Mouse (Mus musculus): ENCODE measurements around the gene Rhof. TPM values are rescaled to one million over a fixed set of nuclear protein-coding genes. Genes with fewer than 3 reads are reported as not detected.

Rhof gene
- polyA plus RNA-seq, 2 experiments: 1.8 to 2.5 TPM

DNA sequence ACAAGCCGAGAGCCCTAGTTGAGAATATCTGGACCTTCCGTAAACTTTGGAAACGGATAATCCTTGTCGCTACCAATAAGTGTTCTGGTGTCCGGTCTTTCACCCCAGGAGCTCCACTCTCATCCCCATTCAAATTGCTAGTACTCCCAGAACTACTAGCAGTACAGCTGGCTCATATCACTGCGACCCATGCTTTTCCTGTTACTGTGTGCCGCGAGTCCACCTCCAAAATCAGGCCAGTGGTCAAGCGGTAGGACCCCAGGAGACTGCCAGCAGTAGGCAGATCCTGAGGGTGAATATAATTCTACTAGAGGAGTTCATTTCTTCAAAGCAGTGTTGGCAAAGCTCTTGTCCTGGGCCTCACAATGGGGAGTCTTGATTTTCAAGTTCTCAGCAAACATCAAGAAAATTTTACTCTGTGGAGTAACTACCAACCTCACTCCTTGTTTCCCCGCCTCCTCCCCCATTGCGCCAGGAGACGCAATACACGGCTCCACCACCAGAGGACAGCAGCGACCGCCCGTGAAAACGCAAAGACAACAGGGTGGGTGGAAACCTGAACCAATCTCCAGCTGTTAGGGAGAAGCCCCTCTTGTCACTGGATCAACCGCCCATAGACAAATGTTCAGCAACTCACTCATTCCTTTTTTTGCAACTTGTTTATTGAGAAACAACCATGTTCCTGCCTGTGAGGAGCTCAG, 741 bp upstream of the Rhof start:
- DNase-seq (ENCODE audit: low read depth in 3 of 3, low spot score in 3 of 3) (no peak), ATAC-seq (ENCODE audit: insufficient read depth) (no peak)
- peaks cover 14% of the 10 kb centered on the region for H3K36me3 ChIP-seq (replicated peaks; ENCODE audit: control insufficient read depth, insufficient read depth, low read depth)
- TF ChIP-seq CTCF (IDR thresholded peaks at IDR 0.05; ENCODE audit: low read depth) (peak; percentile 100), EP300 (IDR thresholded peaks at IDR 0.05; ENCODE audit: low read depth) (peak; percentile 32; the same call in 1 of the 2 replicates)
- peak overlapping the region; percentile 90 for H3K4me2 ChIP-seq (ENCODE audit: low read depth)
- H3K27ac ChIP-seq: peak overlapping the region; percentile 62
- no peaks in the 10 kb centered on the region for H3K27me3 ChIP-seq (ENCODE audit: control insufficient read depth, insufficient read depth, low read length)
- no peaks in the 10 kb centered on the region for H3K9me3 ChIP-seq (ENCODE audit: control insufficient read depth, low read length)
- no peak overlapping the region for H3K9ac ChIP-seq (replicated peaks)
- 16% methylated on average over 18 of the region's 18 CpGs for WGBS (ENCODE audit: insufficient replicate concordance)
- peaks cover 39 to 57% of the 10 kb centered on the region in 2 experiments for H3K4me1 ChIP-seq (replicated peaks; ENCODE audit: control insufficient read depth in 2 of 2, insufficient read depth in 2 of 2, low read length in 1 of 2)
- peak overlapping the region in 1 of 2 experiments; percentile 59; a peak in 2 of 4 replicates for H3K4me3 ChIP-seq (ENCODE audit: insufficient read depth in 1 of 2, low read depth in 2 of 2, low read length in 2 of 2)

DNA sequence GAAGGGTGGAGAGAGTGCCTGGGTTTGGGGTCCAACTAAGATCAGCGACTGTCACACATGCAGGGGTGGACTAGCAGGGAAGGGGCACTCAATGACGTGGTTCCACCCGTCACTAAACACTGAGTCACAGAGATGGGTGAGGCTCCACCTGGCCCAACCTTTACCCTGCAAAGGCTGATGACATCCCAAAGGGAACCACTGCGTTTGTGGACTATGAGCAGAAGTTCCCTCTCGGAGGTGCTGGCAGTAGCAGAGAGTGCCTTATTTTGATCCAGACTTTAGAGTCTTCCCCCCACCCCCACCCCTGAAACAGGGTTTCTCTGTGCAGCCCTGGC, 1.7 kb downstream of the Rhof start:
- DNase-seq (ENCODE audit: low read depth in 3 of 3, low spot score in 3 of 3): no peak
- WGBS (ENCODE audit: insufficient replicate concordance): 61% methylated on average over 5 of the region's 5 CpGs
- H3K9me3 ChIP-seq (ENCODE audit: control insufficient read depth, low read length): no peaks in the 10 kb centered on the region
- peaks cover 14% of the 10 kb centered on the region for H3K36me3 ChIP-seq (replicated peaks; ENCODE audit: control insufficient read depth, insufficient read depth, low read depth)
- no peak overlapping the region for H3K27ac ChIP-seq
- no peak overlapping the region for H3K4me2 ChIP-seq (ENCODE audit: low read depth)
- ATAC-seq (ENCODE audit: insufficient read depth): no peak
- peaks cover 25 to 45% of the 10 kb centered on the region in 2 experiments for H3K4me1 ChIP-seq (replicated peaks; ENCODE audit: control insufficient read depth in 2 of 2, insufficient read depth in 2 of 2, low read length in 1 of 2)
- no peaks in the 10 kb centered on the region for H3K27me3 ChIP-seq (ENCODE audit: control insufficient read depth, insufficient read depth, low read length)
- TF ChIP-seq EP300 (IDR thresholded peaks at IDR 0.05; ENCODE audit: low read depth) (no peak), CTCF (IDR thresholded peaks at IDR 0.05; ENCODE audit: low read depth) (no peak)
- no peak overlapping the region for H3K9ac ChIP-seq (replicated peaks)
- no peak overlapping the region for H3K4me3 ChIP-seq (ENCODE audit: insufficient read depth in 1 of 2, low read depth in 2 of 2, low read length in 2 of 2)

DNA sequence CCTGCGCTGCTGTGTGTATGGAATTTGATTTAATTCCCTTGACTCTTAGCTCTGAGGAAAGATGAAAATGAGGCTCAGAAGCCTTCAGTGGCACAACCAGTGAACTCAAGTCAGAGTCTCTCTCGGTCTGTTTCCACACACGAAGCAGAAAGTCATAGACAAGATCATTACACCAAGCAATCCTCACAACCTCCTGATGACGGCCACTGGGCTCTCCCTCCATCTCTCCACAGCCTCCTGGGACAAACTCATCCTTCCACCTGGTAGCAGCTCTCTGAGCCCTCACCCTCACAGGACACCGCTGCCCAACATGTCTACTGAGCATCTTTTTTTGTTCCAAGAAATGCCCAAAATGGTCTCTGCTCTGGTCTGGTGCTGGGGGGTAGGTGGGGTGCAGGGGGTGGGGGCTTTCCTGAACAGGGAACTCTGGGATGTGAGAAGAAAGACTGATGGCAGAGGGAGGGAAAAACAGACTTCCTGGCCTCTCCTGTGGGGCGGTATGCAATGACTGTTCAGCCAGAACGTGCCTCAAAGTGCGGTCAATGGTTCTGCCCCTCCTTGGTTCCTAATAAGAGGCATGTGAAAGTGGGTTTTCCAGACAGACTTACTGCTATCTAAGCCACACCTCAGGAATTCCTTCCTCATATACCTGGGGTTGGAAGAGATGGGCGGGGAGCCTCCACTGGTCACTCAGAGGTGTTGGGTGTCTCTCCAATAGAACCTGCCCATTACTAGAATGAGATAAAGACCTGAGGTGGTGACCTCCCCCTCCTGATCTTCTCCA, 2.3 kb downstream of the Rhof start:
- DNase-seq (ENCODE audit: low read depth in 3 of 3, low spot score in 3 of 3): no peak
- WGBS (ENCODE audit: insufficient replicate concordance): 81% methylated on average over 9 of the region's 9 CpGs
- ATAC-seq (ENCODE audit: insufficient read depth): no peak
- no peaks in the 10 kb centered on the region for H3K27me3 ChIP-seq (ENCODE audit: control insufficient read depth, insufficient read depth, low read length)
- no peak overlapping the region for H3K4me3 ChIP-seq (ENCODE audit: insufficient read depth in 1 of 2, low read depth in 2 of 2, low read length in 2 of 2)
- no peaks in the 10 kb centered on the region for H3K9me3 ChIP-seq (ENCODE audit: control insufficient read depth, low read length)
- H3K4me1 ChIP-seq (replicated peaks; ENCODE audit: control insufficient read depth in 2 of 2, insufficient read depth in 2 of 2, low read length in 1 of 2): peaks cover 26 to 44% of the 10 kb centered on the region in 2 experiments
- no peak overlapping the region for H3K9ac ChIP-seq (replicated peaks)
- H3K4me2 ChIP-seq (ENCODE audit: low read depth): no peak overlapping the region
- H3K36me3 ChIP-seq (replicated peaks; ENCODE audit: control insufficient read depth, insufficient read depth, low read depth): peaks cover 14% of the 10 kb centered on the region
- H3K27ac ChIP-seq: no peak overlapping the region
- TF ChIP-seq EP300 (IDR thresholded peaks at IDR 0.05; ENCODE audit: low read depth) (no peak), CTCF (IDR thresholded peaks at IDR 0.05; ENCODE audit: low read depth) (no peak)

DNA sequence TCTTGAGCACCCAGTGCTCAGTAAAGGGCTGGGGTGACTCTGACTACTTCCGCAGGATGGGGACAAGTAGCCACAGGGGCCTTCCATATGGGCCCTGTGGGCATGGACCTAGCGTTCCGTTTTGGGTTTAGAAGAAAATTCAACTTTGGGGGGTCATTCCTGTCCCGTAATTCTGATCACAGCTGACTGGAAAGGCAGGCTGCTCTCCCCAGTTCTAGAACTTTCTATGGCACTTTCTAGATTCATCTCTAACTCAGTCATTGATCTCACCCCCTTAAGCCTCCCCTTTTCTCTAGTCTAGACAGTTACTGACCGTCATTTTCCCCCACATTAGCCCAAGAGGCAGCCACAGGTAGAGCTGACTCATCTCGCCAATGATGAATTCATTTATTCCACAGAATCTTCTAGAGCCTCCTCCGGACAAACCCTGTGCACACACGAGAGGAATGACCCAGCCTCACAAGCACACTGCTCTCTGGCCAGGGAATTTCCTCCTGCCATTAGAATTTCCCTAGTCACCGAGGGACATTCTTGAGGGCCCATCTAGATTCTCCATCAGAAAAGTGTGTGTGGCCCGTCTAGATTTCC, 3.2 kb downstream of the Rhof start:
- Histone ChIP-seq H3K27ac (no peak overlapping the region), H3K4me1 (replicated peaks; ENCODE audit: control insufficient read depth in 2 of 2, insufficient read depth in 2 of 2, low read length in 1 of 2) (peaks cover 19 to 38% of the 10 kb centered on the region in 2 experiments), H3K27me3 (ENCODE audit: control insufficient read depth, insufficient read depth, low read length) (no peaks in the 10 kb centered on the region), H3K4me3 (ENCODE audit: insufficient read depth in 1 of 2, low read depth in 2 of 2, low read length in 2 of 2) (no peak overlapping the region), H3K36me3 (replicated peaks; ENCODE audit: control insufficient read depth, insufficient read depth, low read depth) (peaks cover 8% of the 10 kb centered on the region), H3K4me2 (ENCODE audit: low read depth) (peak overlapping the region; percentile 20; the same call in 1 of the 2 replicates), H3K9ac (replicated peaks) (no peak overlapping the region), H3K9me3 (ENCODE audit: control insufficient read depth, low read length) (no peaks in the 10 kb centered on the region)
- DNase-seq (ENCODE audit: low read depth in 3 of 3, low spot score in 3 of 3): no peak
- no peak for TF ChIP-seq EP300 (IDR thresholded peaks at IDR 0.05; ENCODE audit: low read depth)
- TF ChIP-seq CTCF (IDR thresholded peaks at IDR 0.05; ENCODE audit: low read depth): no peak
- WGBS (ENCODE audit: insufficient replicate concordance): 37% methylated on average over 10 of the region's 10 CpGs
- no peak for ATAC-seq (ENCODE audit: insufficient read depth)
